Mouse (Mus musculus): ENCODE results near the gene Wdr82.

Gene Wdr82

DNA sequence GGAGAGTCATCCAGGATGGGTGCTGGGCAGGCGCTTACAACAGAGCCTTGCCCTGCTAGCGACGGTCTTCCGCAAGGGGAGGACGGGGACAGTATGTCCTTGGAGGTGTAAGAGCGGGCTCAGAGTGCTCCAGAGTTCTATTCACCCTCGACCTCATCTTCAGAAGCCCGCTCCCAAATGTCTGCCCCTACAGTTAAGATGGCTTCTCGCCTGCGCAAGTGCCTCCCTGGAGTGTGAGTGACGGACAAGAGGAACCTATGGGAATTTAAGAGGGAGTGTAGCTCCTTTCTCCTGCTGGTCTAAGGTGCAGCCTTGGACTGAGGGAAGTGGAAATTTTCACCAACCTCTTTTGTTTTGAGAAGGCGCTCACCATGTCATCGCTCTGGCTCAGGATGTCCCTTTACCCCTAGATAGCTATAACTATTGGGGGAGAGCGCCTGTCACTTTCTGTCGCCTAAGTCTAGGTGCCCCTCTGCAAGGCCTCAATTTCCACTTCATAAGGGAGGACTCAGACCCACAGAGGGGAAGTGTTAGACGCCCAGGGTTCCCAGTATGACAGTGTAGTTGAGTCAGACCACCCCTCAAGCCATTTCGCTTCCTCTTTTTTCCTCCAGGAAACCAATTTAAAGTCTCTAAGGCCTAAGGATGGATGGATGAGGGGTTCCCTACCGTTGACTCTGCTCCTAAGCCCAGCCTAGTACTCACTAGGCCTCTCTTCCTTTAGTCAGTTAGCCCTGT lies 29.0 kb downstream of the Wdr82 start, which contains the start of gene Ppm1m:
TSS of gene Ppm1m (minus strand) at position 212 of the 738 bp plus-strand sequence.
- no peak for DNase-seq

DNA sequence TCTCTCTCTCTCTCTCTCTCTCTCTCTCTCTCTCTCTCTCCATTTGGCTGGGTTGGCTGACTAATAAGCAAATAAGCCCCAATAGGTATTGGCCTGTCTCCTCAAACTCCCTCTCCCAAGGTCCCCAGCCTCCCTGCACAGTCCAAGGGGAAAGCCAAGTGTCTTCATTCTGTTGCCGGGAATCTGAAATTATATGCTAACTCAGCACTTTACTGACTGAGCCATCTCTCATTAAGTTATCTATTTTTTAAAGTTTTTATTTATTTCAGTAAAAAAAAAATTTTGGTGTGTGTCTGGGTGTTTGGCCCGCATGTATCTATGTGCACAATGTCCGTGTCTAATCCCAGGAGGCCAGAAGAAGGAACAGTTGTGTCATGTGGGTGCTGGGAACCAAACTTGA lies 31.2 kb downstream of the Wdr82 start:
- no peak for DNase-seq

DNA sequence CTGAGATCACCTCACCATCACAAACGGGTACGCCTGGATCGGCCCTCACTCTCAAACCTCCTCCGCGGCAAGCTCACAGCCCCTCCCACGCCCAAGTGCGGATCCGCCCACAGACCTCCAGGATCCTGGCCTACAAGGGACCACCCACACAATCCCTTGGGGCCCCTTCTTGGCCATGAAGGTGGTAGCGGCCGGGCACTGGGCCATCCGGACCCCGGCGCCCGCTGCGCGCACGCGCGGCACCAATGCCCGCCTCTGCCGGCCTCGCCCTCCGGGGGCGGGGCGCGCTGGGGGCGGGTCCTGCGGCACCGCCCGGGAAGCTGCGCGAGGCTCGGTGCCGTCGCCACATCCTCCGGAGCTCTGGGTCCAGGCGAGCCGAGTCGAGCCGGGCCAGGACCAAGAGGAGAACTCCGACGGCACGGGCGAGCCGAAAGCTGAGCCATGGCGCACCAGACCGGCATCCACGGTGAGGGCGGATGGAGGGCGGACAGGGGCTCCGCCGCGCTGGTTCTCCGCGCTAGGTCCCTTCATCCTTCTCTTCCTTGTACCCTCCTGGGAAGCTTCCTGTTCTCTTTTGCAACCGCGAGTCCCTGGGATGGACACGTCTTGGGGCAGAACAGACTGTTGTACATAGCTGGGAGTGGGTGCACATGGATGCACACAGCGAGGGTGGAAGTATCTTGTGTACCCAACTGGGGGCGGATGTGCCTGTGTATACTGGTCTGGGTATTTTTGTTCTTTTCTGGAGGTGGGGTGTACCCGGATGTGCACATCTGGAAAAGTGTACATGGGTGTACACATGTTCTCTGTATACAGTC lies 32.3 kb downstream of the Wdr82 start, which contains the start of gene Twf2:
TSS of gene Twf2 (plus strand) at position 290 of the 818 bp plus-strand sequence.
- peak; percentile 93 to 94 for DNase-seq

DNA sequence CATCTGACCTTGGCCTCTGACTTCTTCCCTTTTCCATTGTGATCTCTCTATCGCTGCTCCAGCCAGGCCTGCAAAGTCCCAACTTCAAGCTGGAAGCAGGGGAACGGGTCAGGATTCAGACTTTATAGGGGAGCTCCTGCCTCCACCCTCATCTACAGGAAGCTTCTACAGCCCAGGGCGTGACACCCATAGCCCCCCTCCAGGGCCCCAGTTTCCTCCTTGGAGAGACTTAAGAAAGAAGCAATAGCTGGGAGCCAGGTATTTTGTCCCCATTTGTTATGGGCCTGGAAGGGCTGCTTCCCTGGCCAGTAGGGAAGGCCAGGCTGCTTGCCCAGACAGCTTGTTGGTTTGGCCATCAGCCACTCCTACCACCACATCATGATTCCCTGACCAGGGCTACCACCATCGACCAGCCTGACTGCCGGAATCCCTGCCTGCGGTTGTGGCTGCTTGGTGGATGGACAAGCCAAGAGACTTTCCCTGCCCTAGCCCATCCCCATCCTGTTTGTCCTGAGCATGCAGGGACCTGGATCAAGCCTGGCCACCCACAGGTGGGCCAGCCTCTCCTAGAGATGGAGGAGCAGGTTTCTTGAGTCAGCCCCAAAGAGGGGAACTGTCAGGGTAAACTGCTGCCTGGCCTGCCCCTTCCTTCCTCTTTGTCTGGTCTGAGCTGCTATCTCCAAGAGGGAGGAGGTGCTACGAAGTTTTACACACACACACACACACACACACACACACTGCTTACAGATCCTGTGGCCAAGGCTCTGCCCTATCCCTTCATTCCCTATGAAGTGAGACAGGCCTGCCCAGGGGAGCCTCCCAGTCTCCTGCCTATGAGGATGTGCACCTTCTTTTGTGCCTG lies 33.5 kb downstream of the Wdr82 start:
- DNase-seq = peak; percentile 80 to 84

DNA sequence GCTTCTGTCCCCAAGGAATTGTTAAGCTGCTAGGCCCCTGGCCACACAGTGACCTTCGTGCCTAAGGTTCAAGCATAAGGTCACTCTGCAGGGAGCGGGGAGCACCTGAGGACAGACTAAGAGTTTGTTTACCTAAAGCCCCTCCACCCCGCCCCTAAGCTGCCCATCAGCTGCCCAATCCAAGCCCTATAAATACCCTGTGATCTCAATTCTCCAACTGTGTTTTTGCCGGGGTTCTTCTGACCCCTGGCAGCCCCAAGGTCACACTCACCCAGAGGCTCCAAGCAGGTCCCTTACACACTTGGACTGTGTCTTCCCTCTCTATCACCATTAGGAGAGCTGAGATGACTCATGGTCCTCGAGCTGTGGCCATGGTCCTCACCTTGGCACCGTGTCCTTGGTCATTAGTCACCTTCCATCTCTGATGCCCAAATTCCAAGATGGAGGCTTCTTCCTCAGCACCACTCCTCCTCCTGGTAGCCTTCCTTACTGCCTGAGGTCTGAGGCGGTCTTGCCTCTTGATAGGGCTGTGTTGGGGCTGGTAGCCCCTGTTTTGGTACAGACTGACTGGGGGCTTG lies 35.1 kb downstream of the Wdr82 start:
- no peak for DNase-seq

DNA sequence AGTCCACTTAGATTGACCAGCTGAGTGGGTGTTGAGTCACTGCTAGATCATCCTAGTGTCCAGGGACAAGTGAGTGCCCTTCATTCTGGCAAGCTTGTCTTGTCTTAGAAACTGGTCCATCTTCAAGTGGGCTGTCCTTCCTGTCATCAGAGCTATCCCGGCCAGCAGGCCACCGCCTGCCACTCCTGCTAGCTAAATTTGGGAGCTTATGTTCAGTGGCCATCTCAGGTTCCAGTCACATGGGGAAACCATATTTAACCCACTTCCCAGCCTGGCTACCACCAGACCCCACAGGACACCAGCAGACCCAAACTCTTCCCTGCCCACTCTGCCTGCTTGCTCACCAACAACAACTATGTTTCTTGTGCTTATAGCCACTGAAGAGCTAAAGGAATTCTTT lies 35.8 kb downstream of the Wdr82 start:
- DNase-seq = no peak

DNA sequence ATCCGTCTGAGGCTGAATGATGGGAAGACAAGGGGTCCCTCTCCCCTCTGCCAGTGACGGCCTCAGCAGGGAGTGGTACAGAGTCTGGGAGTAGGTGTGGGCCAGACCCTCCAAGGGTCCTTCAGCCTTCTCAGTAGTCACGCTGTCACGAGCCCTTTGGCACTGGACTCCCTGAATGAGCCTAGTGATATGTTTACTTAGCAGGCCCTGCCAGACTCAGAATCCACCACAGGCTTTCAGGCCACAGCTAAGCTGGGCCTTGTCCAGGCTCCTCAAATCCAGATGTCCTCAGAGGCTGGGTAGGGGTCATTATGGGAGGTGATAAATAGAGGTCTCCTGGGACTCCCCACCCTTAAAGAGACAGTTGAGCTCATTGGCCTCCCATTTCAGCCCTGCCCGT lies 37.5 kb downstream of the Wdr82 start:
- DNase-seq = no peak

DNA sequence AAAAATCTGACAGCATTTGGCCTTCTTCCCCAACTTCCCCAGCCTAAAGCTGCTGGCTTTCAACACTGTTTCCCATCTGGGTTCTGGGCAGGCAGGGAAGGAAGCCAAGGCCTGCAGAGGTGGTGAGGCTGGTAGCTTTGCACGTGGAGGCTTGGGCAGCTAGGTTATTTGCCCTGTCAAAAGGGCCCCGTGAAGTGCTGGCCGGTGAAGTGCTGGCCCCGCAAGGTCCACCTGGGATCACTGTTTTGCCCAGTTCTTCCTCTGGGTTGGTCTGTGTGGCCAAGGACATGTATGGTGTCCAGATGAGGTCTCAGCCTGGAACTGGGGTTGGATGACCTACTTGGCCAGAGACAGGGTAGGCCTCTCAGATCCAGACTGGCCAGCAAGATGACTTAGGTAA lies 39.2 kb downstream of the Wdr82 start:
- no peak for DNase-seq

DNA sequence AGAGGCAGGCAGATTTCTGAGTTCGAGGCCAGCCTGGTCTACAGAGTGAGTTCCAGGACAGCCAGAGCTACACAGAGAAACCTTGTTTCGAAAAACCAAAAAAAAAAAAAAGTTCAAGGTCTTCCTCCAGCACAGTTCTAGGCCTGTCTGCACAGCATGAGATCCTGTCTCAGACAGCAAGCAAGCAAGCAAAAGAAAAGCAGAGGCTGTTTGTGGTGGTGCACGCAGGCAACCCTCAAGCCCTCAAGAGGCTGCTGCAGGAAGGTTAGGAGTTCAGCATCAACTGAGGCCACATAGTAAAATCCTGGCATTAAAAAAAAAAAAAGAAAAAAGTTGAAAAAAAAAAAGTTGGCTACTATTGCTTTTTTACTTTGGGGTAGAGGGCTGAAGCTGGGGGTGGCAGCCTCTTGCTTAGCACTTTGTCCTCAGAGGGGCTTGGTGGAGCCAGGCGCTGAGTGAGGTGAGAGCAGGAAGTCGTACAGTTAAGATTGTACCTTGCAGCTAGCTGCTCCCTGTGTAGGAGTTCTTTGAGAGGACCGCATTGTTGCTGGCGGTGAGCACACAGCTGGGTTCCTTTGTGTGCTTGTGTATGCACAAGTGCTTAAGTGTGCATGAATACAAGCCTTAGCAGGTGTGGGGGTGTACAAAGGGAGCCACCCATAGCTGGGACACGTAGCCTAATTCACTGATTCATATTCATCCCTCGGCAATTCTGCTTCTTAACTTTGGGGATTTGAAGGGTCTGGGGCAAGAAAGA lies 40.3 kb downstream of the Wdr82 start:
- no peak for DNase-seq

DNA sequence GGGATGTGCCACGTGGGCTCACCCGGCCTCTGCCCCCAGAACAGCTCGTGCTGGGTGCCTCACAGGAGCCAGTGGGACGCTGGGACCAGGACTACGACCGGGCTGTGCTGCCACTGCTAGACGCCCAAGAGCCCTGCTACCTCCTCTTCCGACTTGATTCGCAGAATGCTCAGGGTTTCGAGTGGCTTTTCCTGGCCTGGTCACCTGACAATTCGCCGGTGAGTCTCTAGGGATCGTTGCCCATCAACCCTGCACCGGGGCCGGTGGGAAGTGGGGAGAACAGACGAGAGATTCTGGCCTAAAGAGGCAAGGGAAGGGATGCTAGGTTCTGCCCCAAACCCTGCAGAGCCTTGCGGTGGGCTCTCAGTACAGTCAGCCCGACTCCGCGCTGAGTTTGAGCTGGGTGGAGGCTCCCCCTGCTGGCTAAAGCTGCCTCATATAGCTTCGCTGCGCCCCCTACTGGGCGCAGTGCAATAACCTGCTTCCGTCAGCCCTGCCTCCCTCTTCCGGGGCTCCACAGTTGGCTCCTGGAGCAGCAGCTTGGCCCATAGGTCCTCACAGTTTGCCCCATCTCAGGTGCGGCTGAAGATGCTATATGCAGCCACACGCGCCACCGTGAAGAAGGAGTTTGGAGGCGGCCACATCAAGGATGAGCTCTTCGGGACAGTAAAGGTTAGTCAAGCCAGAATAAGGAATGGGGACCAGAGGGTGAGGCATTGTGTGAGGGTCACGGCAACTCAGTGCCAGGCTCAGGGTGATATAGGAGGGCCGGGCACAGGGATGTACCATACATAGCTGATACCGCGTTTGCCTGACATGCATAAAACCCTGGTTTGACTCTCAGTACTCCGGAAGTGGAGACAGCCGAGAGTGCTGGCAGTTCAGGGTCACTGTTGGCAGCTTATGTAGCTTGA lies 41.2 kb downstream of the Wdr82 start:
- peak; percentile 92 to 94 for DNase-seq

DNA sequence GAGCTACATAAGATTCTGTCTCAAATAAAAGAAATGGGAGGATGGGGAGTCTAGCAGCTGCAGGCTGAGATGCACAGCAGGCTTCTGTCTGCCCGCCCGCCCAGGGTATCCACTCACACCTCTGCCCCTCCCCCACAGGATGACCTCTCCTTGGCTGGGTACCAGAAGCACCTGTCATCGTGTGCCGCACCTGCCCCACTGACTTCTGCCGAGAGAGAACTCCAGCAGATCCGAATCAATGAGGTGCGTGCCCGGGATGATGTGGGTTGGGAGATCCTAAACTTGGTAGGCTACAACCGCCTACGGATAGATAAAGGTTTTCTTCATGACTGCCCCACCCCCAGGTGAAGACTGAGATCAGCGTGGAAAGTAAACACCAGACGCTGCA lies 41.9 kb downstream of the Wdr82 start:
- DNase-seq = no peak

DNA sequence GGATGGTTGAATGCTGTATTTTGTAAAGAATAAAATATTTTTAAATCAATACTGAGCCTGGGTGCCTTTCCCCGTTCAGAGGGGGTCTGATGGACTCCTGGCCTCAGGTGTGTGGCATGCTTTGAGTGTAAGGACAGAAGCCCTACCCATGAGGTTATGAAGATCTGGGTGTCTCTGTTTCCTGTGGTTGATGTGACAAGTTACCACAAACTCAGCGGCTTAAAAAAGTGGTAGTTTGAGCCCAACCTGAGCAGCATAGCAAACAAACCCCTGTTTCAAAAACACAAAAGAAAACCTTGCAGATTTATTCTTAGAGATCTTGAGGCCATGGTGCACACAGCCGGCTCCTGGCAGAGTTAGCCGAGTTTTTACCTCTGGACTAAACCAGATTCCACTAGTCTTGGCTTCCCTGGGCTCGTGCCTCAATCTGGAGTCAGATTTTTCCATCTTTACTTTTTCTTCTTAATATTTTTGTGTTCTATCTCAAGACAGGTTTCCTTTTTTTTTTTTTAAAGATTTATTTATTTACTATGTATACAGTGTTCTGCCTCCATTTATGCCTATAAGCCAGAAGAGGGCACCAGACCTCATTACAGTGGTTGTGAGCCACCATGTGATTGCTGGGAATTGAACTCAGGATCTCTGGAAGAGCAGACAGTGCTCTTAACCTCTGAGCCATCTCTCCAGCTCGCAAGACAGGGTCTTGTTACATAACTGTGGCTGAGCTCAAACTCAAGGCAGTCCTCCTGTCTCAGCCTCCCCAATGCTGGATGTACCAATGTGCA lies 44.8 kb downstream of the Wdr82 start:
- no peak for DNase-seq

DNA sequence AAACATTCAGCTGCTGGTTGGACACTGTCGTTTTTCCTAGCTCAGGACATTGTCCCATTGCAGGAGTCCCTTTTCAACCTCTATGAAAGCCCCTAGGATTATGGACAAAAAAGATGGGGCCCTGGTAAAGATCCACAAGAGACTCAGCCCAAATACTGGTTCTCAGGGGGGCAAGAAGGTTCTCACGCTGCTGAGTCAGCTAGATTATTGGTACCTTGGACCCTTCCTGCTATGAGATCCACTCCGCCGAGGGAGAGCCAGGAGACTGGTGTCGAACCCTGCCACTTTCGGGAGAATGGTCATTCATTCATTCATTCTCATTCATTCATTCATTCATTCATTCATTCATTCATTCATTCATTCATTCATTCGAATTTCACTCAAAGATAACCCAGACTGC lies 46.2 kb downstream of the Wdr82 start:
- no peak for DNase-seq

DNA sequence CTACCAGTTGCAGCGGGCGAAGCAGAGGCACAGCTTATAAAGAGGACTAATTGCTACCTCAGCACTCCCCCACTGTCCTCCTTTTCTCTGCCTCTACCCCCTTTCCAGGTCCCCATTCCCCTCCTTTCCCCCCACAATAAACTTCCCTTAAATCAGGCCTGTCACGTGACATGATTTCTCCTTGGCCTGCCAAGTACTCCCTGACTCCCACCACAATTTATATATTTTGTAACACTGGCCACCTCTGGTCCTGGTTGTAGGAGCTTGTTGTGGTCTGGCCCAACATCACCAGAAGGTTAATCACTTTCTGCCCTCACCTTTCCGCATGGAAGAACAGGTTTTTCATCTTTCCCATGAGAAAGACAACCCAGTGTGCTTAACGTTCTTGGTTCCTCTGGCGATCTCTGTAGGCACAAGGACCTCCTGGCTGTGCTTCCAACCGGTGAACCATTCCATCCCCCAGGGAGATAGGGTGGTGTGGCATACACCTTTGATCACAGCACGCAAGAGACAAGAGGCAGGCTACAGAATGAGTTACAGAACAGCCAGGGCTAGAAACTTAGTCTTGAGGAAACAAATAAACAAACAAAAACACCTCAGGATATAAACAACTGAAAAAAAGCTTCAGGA lies 50.3 kb downstream of the Wdr82 start:
- DNase-seq = no peak

DNA sequence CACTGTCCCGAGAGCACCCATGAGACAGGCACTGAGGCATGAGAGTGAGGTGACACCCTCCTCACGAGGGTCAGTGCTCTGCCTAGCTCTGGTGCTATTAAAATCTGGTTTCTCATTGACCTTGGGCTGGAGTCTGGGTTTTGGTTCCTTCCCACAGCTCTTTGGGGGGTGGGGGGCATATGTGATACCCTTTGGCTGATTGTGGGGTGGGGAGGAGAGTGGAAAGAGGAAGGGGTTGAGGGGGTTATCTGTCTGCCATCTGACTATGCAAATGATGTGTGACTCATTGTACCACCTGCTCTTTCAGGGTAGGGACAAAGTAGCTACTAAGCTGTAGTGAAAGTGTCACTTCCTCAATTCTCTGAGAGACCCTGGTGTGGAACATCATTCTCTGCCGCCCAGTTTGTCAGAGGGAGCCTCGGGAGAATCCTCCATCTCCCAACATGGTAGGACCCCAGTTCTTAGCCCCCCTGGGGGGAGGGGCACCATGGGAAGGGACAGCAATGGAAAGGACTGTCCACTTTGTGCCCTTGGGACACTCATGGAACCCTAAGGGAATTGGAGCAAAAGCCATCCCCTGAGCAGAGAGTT lies 51.6 kb downstream of the Wdr82 start, which contains the start of gene Tlr9:
TSS of gene Tlr9 (plus strand) at position 338 of the 591 bp plus-strand sequence.
- no peak for DNase-seq

DNA sequence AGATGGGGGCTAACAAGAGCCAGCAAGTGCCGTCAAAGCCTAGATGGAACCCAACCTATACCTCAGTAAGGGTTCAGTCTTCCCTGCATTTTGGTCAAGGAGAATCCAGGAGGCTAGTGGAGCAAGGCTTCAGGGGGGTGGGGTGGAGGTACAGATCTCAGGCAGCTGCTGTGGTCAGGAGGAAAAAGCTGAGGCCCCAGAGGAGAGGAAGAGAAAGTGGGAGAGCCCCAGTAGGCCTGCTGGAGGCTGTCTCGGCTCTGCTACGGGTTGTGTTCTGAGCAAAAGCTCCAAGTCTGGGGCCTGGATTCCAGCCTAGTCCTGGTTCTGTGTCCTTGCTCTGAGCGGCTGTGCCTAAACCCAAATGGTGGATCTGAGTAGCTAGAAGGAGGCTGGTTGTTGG lies 52.3 kb downstream of the Wdr82 start:
- no peak for DNase-seq

DNA sequence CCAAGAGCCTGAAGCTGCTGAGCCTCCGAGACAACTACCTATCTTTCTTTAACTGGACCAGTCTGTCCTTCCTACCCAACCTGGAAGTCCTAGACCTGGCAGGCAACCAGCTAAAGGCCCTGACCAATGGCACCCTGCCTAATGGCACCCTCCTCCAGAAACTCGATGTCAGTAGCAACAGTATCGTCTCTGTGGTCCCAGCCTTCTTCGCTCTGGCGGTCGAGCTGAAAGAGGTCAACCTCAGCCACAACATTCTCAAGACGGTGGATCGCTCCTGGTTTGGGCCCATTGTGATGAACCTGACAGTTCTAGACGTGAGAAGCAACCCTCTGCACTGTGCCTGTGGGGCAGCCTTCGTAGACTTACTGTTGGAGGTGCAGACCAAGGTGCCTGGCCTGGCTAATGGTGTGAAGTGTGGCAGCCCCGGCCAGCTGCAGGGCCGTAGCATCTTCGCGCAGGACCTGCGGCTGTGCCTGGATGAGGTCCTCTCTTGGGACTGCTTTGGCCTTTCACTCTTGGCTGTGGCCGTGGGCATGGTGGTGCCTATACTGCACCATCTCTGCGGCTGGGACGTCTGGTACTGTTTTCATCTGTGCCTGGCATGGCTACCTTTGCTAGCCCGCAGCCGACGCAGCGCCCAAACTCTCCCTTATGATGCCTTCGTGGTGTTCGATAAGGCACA lies 54.9 kb downstream of the Wdr82 start:
- no peak for DNase-seq

DNA sequence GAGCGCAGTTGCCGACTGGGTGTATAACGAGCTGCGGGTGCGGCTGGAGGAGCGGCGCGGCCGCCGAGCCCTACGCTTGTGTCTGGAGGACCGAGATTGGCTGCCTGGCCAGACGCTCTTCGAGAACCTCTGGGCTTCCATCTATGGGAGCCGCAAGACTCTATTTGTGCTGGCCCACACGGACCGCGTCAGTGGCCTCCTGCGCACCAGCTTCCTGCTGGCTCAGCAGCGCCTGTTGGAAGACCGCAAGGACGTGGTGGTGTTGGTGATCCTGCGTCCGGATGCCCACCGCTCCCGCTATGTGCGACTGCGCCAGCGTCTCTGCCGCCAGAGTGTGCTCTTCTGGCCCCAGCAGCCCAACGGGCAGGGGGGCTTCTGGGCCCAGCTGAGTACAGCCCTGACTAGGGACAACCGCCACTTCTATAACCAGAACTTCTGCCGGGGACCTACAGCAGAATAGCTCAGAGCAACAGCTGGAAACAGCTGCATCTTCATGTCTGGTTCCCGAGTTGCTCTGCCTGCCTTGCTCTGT lies 55.5 kb downstream of the Wdr82 start:
- peak; percentile 43 to 50 for DNase-seq
